Mouse (Mus musculus): ENCODE data around the gene Mrps25.

Mrps25 gene

DNA sequence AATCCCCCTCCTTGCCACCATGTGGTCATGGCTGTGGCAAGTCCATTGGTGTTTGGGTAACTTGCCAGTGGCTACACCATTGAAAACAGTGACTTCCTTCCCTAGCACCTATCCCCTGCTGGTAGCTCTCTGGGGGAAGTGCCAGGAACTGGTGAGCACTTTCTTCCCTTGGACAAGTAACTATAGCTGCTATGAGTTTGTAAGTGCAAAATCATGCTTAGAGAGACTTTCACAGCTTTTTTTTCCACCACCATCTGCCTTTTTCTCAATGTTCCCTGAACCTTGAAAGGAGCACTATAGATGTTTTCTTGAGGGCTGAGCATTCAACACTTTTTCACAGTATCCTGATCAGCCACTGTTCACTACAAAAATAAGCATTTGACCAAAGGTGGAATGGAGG lies 59.3 kb downstream of the Mrps25 start:
- no peak for DNase-seq
